15 mouse cellular contexts compared by ENCODE assay signal in genomic region chr6:126445519-126445918, GRCm38 (mm10).
DNase-seq lines count a peak whose midpoint lies in the region; ATAC-seq and TF ChIP-seq lines count a peak whose summit lies in the region.
"Had no signal": no experiment of that assay in that cellular context is flagged by ENCODE, and none has a peak within 500 bp of the region (broad histone marks: within the 10 kb centered on the region; RNA-seq: fewer than 3 reads in every experiment).

No protein-coding gene starts in this region.

- 22% methylated on average over 3 of the region's 3 CpGs for WGBS in embryonic facial prominence, embryonic 11.5 days
- WGBS in embryonic facial prominence, embryonic 10.5 days, result 26% methylated on average over 3 of the region's 3 CpGs

- no peak for ATAC-seq in embryonic facial prominence, embryonic 11.5 days (replicated peaks; ENCODE audit: insufficient number of reproducible peaks, low FRiP score, low TSS enrichment, low read depth)
- no peak for ATAC-seq in monocyte, adult 5-6 weeks (replicated peaks; ENCODE audit: insufficient number of reproducible peaks, low FRiP score, low TSS enrichment, poor library complexity, severe bottlenecking)
- ATAC-seq: forebrain, embryonic 13.5 days had no signal

- H3K9me3 ChIP-seq in embryonic facial prominence, embryonic 11.5 days (replicated peaks; ENCODE audit: control insufficient read depth, low read length), result no peaks in the 10 kb centered on the region
- H3K9me3 ChIP-seq in embryonic facial prominence, embryonic 10.5 days, result no peaks in the 10 kb centered on the region
- H3K9me3 ChIP-seq: forebrain, embryonic 13.5 days; hindbrain, embryonic 15.5 days; megakaryocyte, embryonic 14.5 days had no signal

- H3K36me3 ChIP-seq in embryonic facial prominence, embryonic 11.5 days (replicated peaks; ENCODE audit: control insufficient read depth, insufficient read depth, low read depth, low read length), result no peaks in the 10 kb centered on the region
- H3K36me3 ChIP-seq in embryonic facial prominence, embryonic 10.5 days (replicated peaks), result no peaks in the 10 kb centered on the region
- H3K36me3 ChIP-seq: hindbrain, embryonic 15.5 days had no signal

- H3K4me3 ChIP-seq in embryonic facial prominence, embryonic 11.5 days (ENCODE audit: low read depth, low read length), result no peak overlapping the region
- H3K4me3 ChIP-seq in embryonic facial prominence, embryonic 10.5 days, result no peak overlapping the region
- no peak overlapping the region for H3K4me3 ChIP-seq in left cerebral cortex, adult 2 months
- H3K4me3 ChIP-seq: forebrain, embryonic 13.5 days; hindbrain, embryonic 15.5 days; megakaryocyte, embryonic 14.5 days had no signal

- no peak overlapping the region for H3K27ac ChIP-seq in embryonic facial prominence, embryonic 11.5 days (replicated peaks; ENCODE audit: low read depth, low read length)
- H3K27ac ChIP-seq in embryonic facial prominence, embryonic 10.5 days (replicated peaks), result no peak overlapping the region
- no peak overlapping the region for H3K27ac ChIP-seq in left cerebral cortex, adult 2 months
- H3K27ac ChIP-seq: forebrain, embryonic 13.5 days; hindbrain, embryonic 15.5 days had no signal

- H3K9ac ChIP-seq in embryonic facial prominence, embryonic 11.5 days (replicated peaks; ENCODE audit: low read length), result no peak overlapping the region
- H3K9ac ChIP-seq: forebrain, embryonic 13.5 days; hindbrain, embryonic 15.5 days had no signal

- intact Hi-C loops in left cerebral cortex, adult 2 months (cut with DNase I), result no loop called here

- H3K4me1 ChIP-seq in embryonic facial prominence, embryonic 11.5 days (ENCODE audit: control insufficient read depth, insufficient read depth, low read length), result no peaks in the 10 kb centered on the region
- H3K4me1 ChIP-seq in embryonic facial prominence, embryonic 10.5 days, result 0 out of 2 replicates have a peak, but pooled peaks cover 3% of the 10 kb centered on the region
- H3K4me1 ChIP-seq: forebrain, embryonic 13.5 days; hindbrain, embryonic 15.5 days; megakaryocyte, embryonic 14.5 days had no signal

- H3K27me3 ChIP-seq in embryonic facial prominence, embryonic 11.5 days (ENCODE audit: control insufficient read depth, insufficient read depth, low read length), result no peaks in the 10 kb centered on the region
- no peaks in the 10 kb centered on the region for H3K27me3 ChIP-seq in embryonic facial prominence, embryonic 10.5 days (replicated peaks; ENCODE audit: low read depth, poor library complexity, severe bottlenecking)
- H3K27me3 ChIP-seq: forebrain, embryonic 13.5 days; hindbrain, embryonic 15.5 days; megakaryocyte, embryonic 14.5 days had no signal

- H3K4me2 ChIP-seq in embryonic facial prominence, embryonic 11.5 days (ENCODE audit: low read depth, low read length), result no peak overlapping the region
- H3K4me2 ChIP-seq: forebrain, embryonic 13.5 days; hindbrain, embryonic 15.5 days had no signal

- DNase-seq in embryonic facial prominence, embryonic 11.5 days (ENCODE audit: low spot score), result peak; percentile 11
- no peak for DNase-seq in embryonic facial prominence, embryonic 10.5 days (ENCODE audit: low spot score)
- no peak for DNase-seq in left cerebral cortex, adult 2 months (ENCODE audit: extremely low spot score in 1 of 2, low spot score in 2 of 2)
- no peak for DNase-seq in left cerebral cortex, adult 18-20 months (ENCODE audit: low spot score in 2 of 2)
- DNase-seq in ES-CJ7 (ENCODE audit: low read depth, low spot score), result peak; percentile 44
- peak; percentile 13 for DNase-seq in mesoderm, embryonic 11.5 days (ENCODE audit: low read depth, low spot score)
- DNase-seq in gastrocnemius, postnatal 25 days, result no peak
- DNase-seq: heart, postnatal 14 days; kidney, adult 2 months; lung, adult 18-20 months; thymus, adult 2 months had no signal

- peak; percentile 55 for TF ChIP-seq CTCF in left cerebral cortex, adult 2 months (IDR thresholded peaks at IDR 0.05)

Comparison
In these comparisons a context has a peak if more than half of its experiments do, and no peak if none do; other contexts are left out.
1. DNase-seq: peak in embryonic facial prominence, embryonic 11.5 days (single experiment), ES-CJ7 (single experiment) and mesoderm, embryonic 11.5 days (single experiment); none in embryonic facial prominence, embryonic 10.5 days (single experiment), left cerebral cortex, adult 2 months (0 of 2), left cerebral cortex, adult 18-20 months (0 of 2) and gastrocnemius, postnatal 25 days (single experiment).